Mouse (Mus musculus) embryonic stem cell, embryonic (primary cell): ENCODE measurements at regions not wholly inside any gene's neighbourhood (a gene's known extent, or its start where the extent isn't known, plus 50 kb on each side); places are given as distances from the start of the nearest gene placed in this dataset.

Source experiments
- CTCF ChIA-PET, 4 experiments: fragments of 300-600 bp in 2 of 4; fragments of 350-600 bp in 2 of 4; sonication (Branson Sonifier 250); formaldehyde crosslinking; loops; one replicate each; lab custom pipeline; 2022; ENCODE audit warnings: inconsistent platforms in 2 of 4; lab: Charles Lee
- POLR2A ChIA-PET, 4 experiments: fragments of 300-600 bp in 2 of 4; fragments of 350-600 bp in 2 of 4; sonication (Branson Sonifier 250); formaldehyde crosslinking; loops; one replicate each; lab custom pipeline; 2022; ENCODE audit warnings: antibody characterized with exemption in 4 of 4, inconsistent platforms in 1 of 4; lab: Charles Lee

- CTCF ChIA-PET: no interaction called here
- POLR2A ChIA-PET: no interaction called here
Observed at GRCm38 (mm10) chr12:107156791-107157428, 331.5 kb upstream of the 3110018I06Rik start.

DNA sequence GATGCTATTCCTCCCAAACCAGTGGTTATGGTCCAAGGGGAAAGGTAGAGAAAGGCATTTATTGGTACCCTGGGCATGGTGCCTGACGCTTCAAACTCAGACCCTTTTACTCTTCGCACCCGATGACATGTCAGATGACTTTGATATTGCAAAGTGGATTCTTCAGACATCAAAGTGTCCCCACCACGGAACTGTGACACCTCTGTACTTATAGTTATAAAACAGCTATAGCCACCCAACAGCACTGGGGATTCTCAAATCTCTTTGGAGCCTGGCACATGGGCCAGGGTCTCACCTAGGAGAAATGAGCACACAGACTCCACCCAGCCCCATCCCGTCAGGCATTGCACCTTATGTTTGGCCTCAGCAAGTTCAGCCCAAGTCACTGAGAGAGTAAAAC lies 329.3 kb upstream of the 3110018I06Rik start:
- POLR2A ChIA-PET: no interaction called here
- CTCF ChIA-PET: no interaction called here

- POLR2A ChIA-PET: no interaction called here
Observed at GRCm38 (mm10) chr12:107160137-107160536, 328.3 kb upstream of the 3110018I06Rik start.

GRCm38 (mm10) chr12:107160628-107161027 lies 327.8 kb upstream of the 3110018I06Rik start:
- ChIA-PET POLR2A (no interaction called here), CTCF (no interaction called here)

More at GRCm38 (mm10) chr12:107160137-107160536, 328.3 kb upstream of the 3110018I06Rik start:
- CTCF ChIA-PET: interaction anchor here in 1 of 4 experiments (0.6 kb wide), 1 partner anchor 657 kb away, joined by 3 read pairs; no protein-coding TSS in a partner anchor

- ChIA-PET CTCF (interaction anchor here in 1 of 4 experiments (0.6 kb wide), 1 partner anchor 311 kb away, joined by 3 read pairs; no protein-coding TSS in a partner anchor), POLR2A (interaction anchor here in 1 of 4 experiments (0.6 kb wide), 1 partner anchor 841 kb away, joined by 3 read pairs; no protein-coding TSS in a partner anchor)
Observed at GRCm38 (mm10) chr12:107170926-107171325, 317.5 kb upstream of the 3110018I06Rik start.

DNA sequence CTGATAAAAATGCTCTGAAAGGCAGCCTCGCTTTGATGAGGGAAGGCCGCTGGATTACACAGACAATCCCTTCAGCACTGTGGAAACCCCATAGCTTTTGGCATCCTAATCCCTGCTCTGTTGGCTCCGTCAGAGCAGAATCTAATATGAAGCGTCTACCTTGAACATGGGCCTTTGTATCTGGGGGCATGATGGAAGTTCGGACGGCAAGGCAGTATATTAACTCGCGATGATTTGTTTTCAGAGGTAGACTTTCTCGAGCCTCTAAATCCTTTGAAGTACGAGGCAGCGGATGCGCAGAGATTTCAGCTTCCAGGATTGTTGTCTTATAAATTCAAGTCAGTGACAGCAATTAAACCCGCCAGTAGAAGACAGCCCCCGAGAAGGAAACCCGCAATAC lies 316.8 kb upstream of the 3110018I06Rik start:
- ChIA-PET CTCF (no interaction called here), POLR2A (interaction anchor here in 1 of 4 experiments (0.6 kb wide), 1 partner anchor 841 kb away, joined by 3 read pairs; no protein-coding TSS in a partner anchor)

DNA sequence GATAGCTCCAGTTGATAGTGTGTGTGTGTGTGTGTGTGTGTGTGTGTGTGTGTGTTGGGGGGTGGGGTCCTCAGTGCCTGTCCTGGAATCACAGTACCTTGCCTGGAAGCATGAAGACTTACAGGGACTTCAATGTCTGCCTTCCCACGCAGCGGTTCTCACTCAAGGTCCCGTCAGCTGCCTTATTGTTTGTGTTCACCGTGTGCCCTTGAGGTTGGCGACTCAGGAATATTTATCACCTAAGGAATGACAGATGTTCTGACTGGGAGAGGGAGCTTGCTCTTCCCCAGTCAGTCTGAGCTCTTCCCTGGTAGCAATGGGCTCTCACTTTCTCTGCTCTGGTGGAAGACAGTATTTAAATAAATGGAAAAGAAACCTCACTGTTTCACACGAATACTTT lies 309.8 kb upstream of the 3110018I06Rik start:
- POLR2A ChIA-PET: no interaction called here
- CTCF ChIA-PET: no interaction called here

- POLR2A ChIA-PET: interaction anchor here in 1 of 4 experiments (0.9 kb wide), 1 partner anchor 11 kb away, joined by 3 read pairs; no protein-coding TSS in a partner anchor
- CTCF ChIA-PET: no interaction called here
Observed at GRCm38 (mm10) chr12:107180501-107180900, 307.9 kb upstream of the 3110018I06Rik start.

DNA sequence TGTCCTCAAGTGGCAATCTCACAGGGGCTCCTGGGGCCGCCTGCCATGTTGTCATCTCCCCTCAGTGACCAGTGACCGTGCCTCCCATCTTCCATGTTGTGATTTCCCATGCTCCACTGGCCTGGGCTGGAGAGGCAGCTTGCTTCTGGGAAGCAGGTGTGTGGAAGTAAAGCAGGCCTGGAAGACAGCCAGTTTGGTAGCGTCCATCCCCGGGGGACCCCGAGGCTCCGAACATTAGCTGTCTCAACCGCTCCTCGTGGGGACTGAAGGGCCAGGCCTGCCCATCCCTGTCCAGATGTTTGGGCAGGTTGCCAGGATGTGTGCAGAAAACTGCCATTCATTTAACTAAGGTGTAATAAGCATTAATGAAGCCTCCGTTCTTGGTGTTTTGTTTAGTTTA lies 307.1 kb upstream of the 3110018I06Rik start:
- ChIA-PET CTCF (no interaction called here), POLR2A (no interaction called here)

- CTCF ChIA-PET: interaction anchor here in 1 of 4 experiments (1.1 kb wide), 1 partner anchor 218 kb away, joined by 3 read pairs; no protein-coding TSS in a partner anchor
- POLR2A ChIA-PET: interaction anchor here in 1 of 4 experiments (0.6 kb wide), 1 partner anchor 295 kb away, joined by 4 read pairs; no protein-coding TSS in a partner anchor
Observed at GRCm38 (mm10) chr12:107182091-107182655, 306.3 kb upstream of the 3110018I06Rik start.

GRCm38 (mm10) chr12:107183283-107183682 lies 305.1 kb upstream of the 3110018I06Rik start:
- POLR2A ChIA-PET: no interaction called here
- CTCF ChIA-PET: interaction anchor here in 1 of 4 experiments (0.7 to 1.1 kb wide), 2 partner anchors 219 to 751 kb away, joined by 3 read pairs; no protein-coding TSS in a partner anchor

- ChIA-PET POLR2A (no interaction called here), CTCF (no interaction called here)
Observed at GRCm38 (mm10) chr12:107184426-107184825, 304.0 kb upstream of the 3110018I06Rik start.

DNA sequence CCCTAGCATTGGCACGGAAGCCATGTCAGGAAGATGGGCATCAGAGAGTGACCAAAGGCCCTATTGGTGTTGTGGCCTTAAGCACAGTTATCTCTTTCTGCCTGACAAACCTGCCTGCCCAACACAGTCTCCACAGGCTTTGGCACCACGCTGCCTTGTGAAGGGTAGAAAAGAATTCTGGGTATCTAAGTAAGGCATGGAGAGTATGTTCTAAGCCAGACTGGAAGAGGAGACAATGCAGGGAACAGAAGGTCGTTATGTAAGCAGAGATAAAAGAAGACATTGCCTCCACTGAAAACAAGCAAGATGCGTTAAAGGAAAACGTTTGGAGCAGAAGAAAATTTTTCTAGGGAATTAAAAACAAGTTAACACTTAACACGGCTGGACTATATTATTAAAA lies 302.1 kb upstream of the 3110018I06Rik start:
- CTCF ChIA-PET: no interaction called here

GRCm38 (mm10) chr12:107188055-107188454 lies 300.4 kb upstream of the 3110018I06Rik start:
- ChIA-PET CTCF (no interaction called here), POLR2A (no interaction called here)

More for the DNA sequence above, 302.1 kb upstream of the 3110018I06Rik start:
- POLR2A ChIA-PET: no interaction called here

DNA sequence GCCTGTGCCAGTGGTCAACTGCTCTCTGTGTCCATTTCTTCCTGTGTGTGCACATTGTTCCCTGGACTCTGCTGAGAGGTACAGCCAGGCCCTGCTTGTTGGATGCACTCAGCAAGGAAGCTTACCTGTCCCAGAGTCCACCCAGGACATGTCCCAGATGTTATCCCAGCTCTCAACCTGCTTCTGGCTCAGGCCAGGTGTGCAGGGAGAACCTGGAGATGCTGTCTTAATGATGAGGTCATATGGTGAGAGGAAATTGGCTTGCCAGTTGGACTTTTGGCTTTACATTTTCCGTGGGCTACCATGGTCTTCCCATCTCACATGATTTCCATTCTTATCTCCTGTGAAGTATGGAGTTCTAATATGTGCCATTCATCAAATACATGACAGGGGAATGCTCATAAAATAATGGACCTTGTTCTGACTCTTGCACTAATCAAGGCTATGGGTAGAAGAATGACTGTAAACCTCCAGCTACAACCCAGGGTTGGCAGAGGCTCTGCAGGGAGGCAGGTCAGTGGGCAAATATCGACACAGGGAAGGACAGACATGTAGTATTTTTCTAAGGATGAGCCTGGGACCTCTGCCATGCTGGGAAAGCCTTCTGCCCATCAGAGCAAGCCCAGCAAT lies 289.9 kb upstream of the 3110018I06Rik start:
- ChIA-PET CTCF (no interaction called here), POLR2A (no interaction called here)

- ChIA-PET CTCF (no interaction called here), POLR2A (no interaction called here)
Observed at GRCm38 (mm10) chr12:107200903-107201302, 287.5 kb upstream of the 3110018I06Rik start.

GRCm38 (mm10) chr12:107208826-107209225 lies 279.6 kb upstream of the 3110018I06Rik start:
- CTCF ChIA-PET: interaction anchor here in 1 of 4 experiments (0.7 kb wide), 1 partner anchor 357 kb away, joined by 8 read pairs; no protein-coding TSS in a partner anchor
- POLR2A ChIA-PET: interaction anchor here in 1 of 4 experiments (0.6 kb wide), 1 partner anchor 60 kb away, joined by 3 read pairs; no protein-coding TSS in a partner anchor

- ChIA-PET CTCF (no interaction called here), POLR2A (no interaction called here)
Observed at GRCm38 (mm10) chr12:107212826-107213225, 275.6 kb upstream of the 3110018I06Rik start.

DNA sequence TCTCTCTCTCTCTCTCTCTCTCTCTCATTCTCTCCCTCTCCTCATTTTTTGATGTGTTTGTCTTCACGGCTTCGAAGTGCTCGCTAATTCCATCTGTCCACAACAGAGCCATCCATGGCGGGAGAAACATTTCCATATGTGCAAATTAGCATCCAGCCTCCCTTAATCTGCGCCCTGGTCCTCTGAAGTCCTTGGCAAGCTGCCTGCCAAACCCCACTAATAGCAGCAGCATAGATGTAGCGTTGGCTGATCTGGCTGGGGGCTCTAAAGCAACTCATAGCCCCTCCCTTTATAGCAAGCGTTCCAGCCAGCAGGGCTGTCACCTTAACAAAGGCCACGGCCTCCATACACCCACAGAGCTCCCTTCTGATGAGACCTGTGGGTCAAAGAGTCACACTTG lies 272.3 kb upstream of the 3110018I06Rik start:
- ChIA-PET POLR2A (no interaction called here), CTCF (no interaction called here)
